Mouse (Mus musculus): ENCODE results near the gene Gm10272.
"Not testable (repeated sequence)": the region's sequence is repeated elsewhere in the genome, so short reads cannot be mapped to it uniquely, and the experiment has no call there.

Gene Gm10272

DNA sequence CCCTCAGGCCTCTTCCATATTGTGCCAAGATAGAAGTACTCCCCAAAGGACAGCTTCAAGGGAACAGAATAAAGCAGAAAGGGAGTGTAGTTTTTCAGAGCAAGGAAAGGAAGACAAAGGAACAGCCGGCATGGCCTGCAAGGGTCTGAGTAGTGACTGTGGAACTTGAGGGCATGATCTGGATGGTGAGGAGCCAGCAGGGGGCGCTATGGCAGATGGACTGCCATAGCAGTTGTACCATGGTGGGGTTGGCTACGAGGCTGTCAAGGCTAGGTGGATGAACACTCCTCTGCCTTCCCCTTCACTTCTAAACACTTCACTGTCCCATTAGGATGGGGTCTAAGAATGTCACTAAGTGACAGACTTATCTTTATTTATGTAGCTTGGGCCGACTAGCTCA lies 22.8 kb downstream of the Gm10272 start:
- no peak for DNase-seq

- DNase-seq = no peak
Observed at GRCm38 (mm10) chr10:77735928-77736327, 29.5 kb downstream of the Gm10272 start.

DNA sequence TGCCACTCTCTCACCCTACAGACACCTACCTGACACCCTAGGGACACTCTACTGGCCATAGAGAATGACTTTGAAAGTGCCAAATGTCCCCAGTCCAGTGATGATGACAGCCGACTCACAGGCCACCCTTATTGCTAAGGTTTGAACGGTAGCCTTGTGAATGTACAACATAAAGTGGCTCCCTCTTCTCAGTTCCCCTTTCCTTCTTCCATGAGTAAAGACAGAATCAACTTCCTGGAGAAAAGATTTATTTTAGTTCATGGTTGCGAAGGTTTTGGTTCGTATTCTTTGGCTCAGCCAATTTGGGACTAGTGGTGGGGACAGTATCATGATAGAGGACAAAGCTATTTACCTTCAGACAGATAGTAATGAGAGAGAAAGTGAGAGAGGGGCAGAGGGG lies 32.5 kb downstream of the Gm10272 start:
- no peak for DNase-seq

DNA sequence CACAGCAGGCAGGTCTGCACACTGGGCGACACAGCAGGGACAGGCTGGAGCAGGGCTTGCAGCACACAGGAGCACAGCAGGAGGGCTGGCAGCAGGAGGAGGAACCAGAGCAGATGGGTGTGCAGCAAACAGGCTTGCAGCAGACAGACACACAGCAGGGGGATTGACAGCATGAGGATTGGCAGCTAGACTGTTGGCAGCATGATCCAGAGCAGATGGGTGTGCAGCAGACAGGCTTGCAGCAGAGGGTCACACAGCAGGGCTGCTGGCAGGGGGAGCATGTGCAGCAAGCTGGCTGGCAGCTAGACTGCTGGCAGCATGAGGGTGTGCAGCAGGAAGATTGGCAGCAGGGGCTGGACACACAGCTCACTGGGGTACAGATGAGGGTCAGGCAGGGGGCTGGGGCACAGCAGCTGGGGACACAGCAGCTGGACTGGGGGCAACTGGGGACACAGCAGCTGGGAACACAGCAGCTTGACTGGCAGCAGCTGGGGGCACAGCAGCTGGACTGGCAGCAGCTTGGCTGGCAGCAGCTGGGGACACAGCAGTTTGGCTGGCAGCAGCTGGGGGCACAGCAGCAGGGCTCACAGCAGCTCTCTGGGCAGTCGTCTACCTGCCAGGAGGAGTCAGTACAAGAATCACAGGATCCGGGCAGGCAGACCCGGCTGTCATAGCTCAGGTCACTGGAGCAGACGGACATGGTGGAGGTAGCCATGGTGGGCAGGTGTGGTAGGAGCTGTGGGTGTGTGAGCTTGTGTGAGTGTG lies 35.7 kb downstream of the Gm10272 start, which contains the start of gene Gm18596:
Gm18596 (minus strand) TSS at position 715 of the 765 bp plus-strand sequence.
- not testable (repeated sequence) for DNase-seq

DNA sequence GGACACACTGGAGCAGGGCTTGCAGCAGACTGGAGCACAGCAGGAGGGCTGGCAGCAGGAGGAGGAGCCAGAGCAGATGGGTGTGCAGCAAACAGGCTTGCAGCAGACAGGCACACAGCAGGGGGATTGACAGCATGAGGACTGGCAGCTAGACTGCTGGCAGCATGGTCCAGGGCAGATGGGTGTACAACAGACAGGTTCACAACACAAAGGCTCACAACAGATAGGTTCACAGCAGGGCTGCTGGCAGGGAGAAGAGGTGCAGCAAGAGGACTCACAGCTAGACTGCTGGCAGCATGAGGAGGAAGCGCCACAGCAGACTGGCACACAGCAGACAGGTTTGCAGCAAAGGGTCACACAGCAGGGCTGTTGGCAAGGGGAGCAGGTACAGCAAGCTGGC lies 44.3 kb downstream of the Gm10272 start:
- not testable (repeated sequence) for DNase-seq

GRCm38 (mm10) chr10:77751254-77751653 lies 44.8 kb downstream of the Gm10272 start, which contains the start of gene Gm9736:
Gene Gm9736, minus strand, starts transcription at chr10:77751354.
- DNase-seq = not testable (repeated sequence)

GRCm38 (mm10) chr10:77752312-77752711 lies 45.9 kb downstream of the Gm10272 start:
- not testable (repeated sequence) for DNase-seq

GRCm38 (mm10) chr10:77753448-77753847 lies 47.0 kb downstream of the Gm10272 start:
- no peak for DNase-seq
